Mouse (Mus musculus) left cerebral cortex, postnatal 14 days (tissue): ENCODE results near the gene Ddx39. TPM values are rescaled to one million over a fixed set of nuclear protein-coding genes. Genes with fewer than 3 reads are reported as not detected.

Source experiments
- DNase-seq, 2 experiments: peaks; one replicate each; pipeline ENCODE4 v3.0.0; 2021 to 2022; ENCODE audit warnings: low spot score in 2 of 2, mixed read lengths in 1 of 2
- intact Hi-C: fragments of 180-260 bp; cut with DNase I; formaldehyde crosslinking; loops from one replicate; pipeline ENCODE4 v1.15.1; 2025
- long read RNA-seq, 2 experiments: library from polyadenylated mRNA; stranded (forward); transcript quantifications; one replicate each; pipeline ENCODE4 v2.0.0; 2021
- total RNA-seq, 2 experiments: library from RNA; stranded (reverse); gene quantifications; 2 replicates each; pipeline ENCODE4 v1.2.3; 2021

The Ddx39 gene
- total RNA-seq, result 10 to 100 TPM; 18.4 to 19.7 TPM
- long read RNA-seq, experiment 1, transcript Ddx39-201 (11 exons, 1,656 nt), result major isoform, 19 of 36 reads
- long read RNA-seq, experiment 1, transcript Ddx39-203 (11 exons, 1,927 nt), result minor isoform, 7 of 36 reads
- long read RNA-seq, experiment 1, partial matches to known transcripts, result 0 of 36 reads
- long read RNA-seq, experiment 1, other reads (novel, unspliced or antisense), result 8 of 36 reads
- long read RNA-seq, experiment 2, transcript Ddx39-201 (11 exons, 1,656 nt), result major isoform, 24 of 42 reads
- long read RNA-seq, experiment 2, transcript Ddx39-203 (11 exons, 1,927 nt), result minor isoform, 7 of 42 reads
- long read RNA-seq, experiment 2, partial matches to known transcripts, result 0 of 42 reads
- long read RNA-seq, experiment 2, other reads (novel, unspliced or antisense), result 9 of 42 reads

GRCm38 (mm10) chr8:83715031-83715690 is at the start of gene Ddx39:
Ddx39 (plus strand) TSS chr8:83715177.
- peak; percentile 96 to 99 for DNase-seq
- intact Hi-C loops, result loop anchor here (5.0 kb wide), 1 partner anchor 53 kb away; no protein-coding TSS in a partner anchor

GRCm38 (mm10) chr8:83665969-83666865 is 48.8 kb upstream of the Ddx39 start, which contains the start of gene Ptger1:
Ptger1 (plus strand) TSS chr8:83666678.
- intact Hi-C loops, result no loop called here
- no peak for DNase-seq

GRCm38 (mm10) chr8:83666866-83667234 is 48.1 kb upstream of the Ddx39 start:
- intact Hi-C loops, result no loop called here
- DNase-seq, result no peak

- intact Hi-C loops, result no loop called here
- DNase-seq, result no peak
Observed at GRCm38 (mm10) chr8:83667526-83667925, 47.5 kb upstream of the Ddx39 start.

GRCm38 (mm10) chr8:83668010-83668916 is 46.7 kb upstream of the Ddx39 start:
- DNase-seq, result peak; percentile 70 to 81
- intact Hi-C loops, result no loop called here

- no peak for DNase-seq
- intact Hi-C loops, result no loop called here
Observed at GRCm38 (mm10) chr8:83669013-83669412, 46.0 kb upstream of the Ddx39 start.

- DNase-seq, result no peak
- intact Hi-C loops, result no loop called here
Observed at GRCm38 (mm10) chr8:83672936-83673335, 42.0 kb upstream of the Ddx39 start.

GRCm38 (mm10) chr8:83674497-83674896 is 40.5 kb upstream of the Ddx39 start:
- intact Hi-C loops, result no loop called here
- peak in 1 of 2 experiments; percentile 61 for DNase-seq

GRCm38 (mm10) chr8:83679866-83680265 is 35.1 kb upstream of the Ddx39 start:
- DNase-seq, result no peak
- intact Hi-C loops, result no loop called here

GRCm38 (mm10) chr8:83680603-83681002 is 34.4 kb upstream of the Ddx39 start:
- intact Hi-C loops, result no loop called here
- DNase-seq, result no peak

GRCm38 (mm10) chr8:83681099-83681498 is 33.9 kb upstream of the Ddx39 start:
- intact Hi-C loops, result no loop called here
- DNase-seq, result no peak

GRCm38 (mm10) chr8:83684517-83684916 is 30.5 kb upstream of the Ddx39 start:
- DNase-seq, result no peak
- intact Hi-C loops, result no loop called here

- intact Hi-C loops, result no loop called here
- peak in 1 of 2 experiments; percentile 70 for DNase-seq
Observed at GRCm38 (mm10) chr8:83689264-83689663, 25.7 kb upstream of the Ddx39 start.

- intact Hi-C loops, result no loop called here
- no peak for DNase-seq
Observed at GRCm38 (mm10) chr8:83693609-83694236, 21.3 kb upstream of the Ddx39 start.

- DNase-seq, result no peak
- intact Hi-C loops, result no loop called here
Observed at GRCm38 (mm10) chr8:83694369-83695160, 20.4 kb upstream of the Ddx39 start.

- intact Hi-C loops, result no loop called here
Observed at GRCm38 (mm10) chr8:83695351-83696106, 19.4 kb upstream of the Ddx39 start.

More at GRCm38 (mm10) chr8:83695351-83696106, 19.4 kb upstream of the Ddx39 start:
- no peak for DNase-seq
